Mouse (Mus musculus): Measurements from ENCODE around the gene Slc7a6. TPM values are rescaled to one million over a fixed set of nuclear protein-coding genes. Genes with fewer than 3 reads are reported as not detected.
A peak's percentile ranks its signal among the peaks of the same experiment; 100 is the strongest.

Slc7a6 gene
- polyA plus RNA-seq, 2 experiments = 3.8 to 8.2 TPM

DNA sequence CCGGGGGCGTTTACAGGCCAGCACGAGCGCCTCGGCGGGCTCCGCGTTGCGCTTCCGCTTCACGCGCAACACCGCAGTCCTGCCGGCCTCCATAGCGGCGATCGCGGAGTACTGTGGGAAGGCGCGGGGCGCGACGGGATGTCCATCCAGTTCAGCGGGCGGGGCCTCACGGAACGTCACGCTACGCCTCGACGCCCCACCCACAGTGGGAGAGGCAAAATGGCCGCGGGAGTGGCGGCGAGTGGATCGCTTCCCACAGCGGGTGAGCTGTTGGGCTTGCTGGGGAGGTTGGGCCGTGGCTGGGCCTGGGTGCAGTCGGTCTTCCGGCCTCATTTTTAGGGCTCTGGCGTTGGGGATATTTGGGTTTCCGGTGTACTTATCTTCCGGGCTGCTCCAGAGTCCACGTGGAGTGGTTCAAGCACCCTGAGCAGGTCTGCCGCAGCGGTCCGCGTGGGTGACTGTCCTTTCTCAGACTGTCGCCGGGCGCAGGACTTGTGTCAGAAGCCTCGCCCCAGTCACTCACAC lies 42.2 kb downstream of the Slc7a6 start, which contains the start of the genes Slc7a6os and Prmt7:
Slc7a6os (minus strand) TSS at position 115 of the 525 bp plus-strand sequence.
Prmt7 (plus strand) TSS at position 116 of the 525 bp plus-strand sequence.
- Histone ChIP-seq H3K9me3 (ENCODE audit: control insufficient read depth, low read length) (no peaks in the 10 kb centered on the region), H3K4me2 (ENCODE audit: low read depth) (peak within 1 kb of the TSS; percentile 87), H3K27me3 (ENCODE audit: control insufficient read depth, insufficient read depth, low read length) (no peaks in the 10 kb centered on the region), H3K9ac (replicated peaks) (peak within 1 kb of the TSS; percentile 84), H3K36me3 (replicated peaks; ENCODE audit: control insufficient read depth, insufficient read depth, low read depth) (peaks cover 16% of the 10 kb centered on the region), H3K27ac (peak within 1 kb of the TSS; percentile 47), H3K4me1 (replicated peaks; ENCODE audit: control insufficient read depth in 2 of 2, insufficient read depth in 2 of 2, low read length in 1 of 2) (peaks cover 4 to 6% of the 10 kb centered on the region in 2 experiments), H3K4me3 (ENCODE audit: insufficient read depth in 1 of 2, low read depth in 2 of 2, low read length in 2 of 2) (peak within 1 kb of the TSS; percentile 64 to 85)
- peak; percentile 98 for ATAC-seq (ENCODE audit: insufficient read depth)
- TF ChIP-seq CTCF (IDR thresholded peaks at IDR 0.05; ENCODE audit: low read depth) (peak; percentile 12; the same call in 1 of the 2 replicates), EP300 (IDR thresholded peaks at IDR 0.05; ENCODE audit: low read depth) (no peak)
- DNase-seq (ENCODE audit: low read depth in 3 of 3, low spot score in 3 of 3) = peak; percentile 84 to 87 (median 84)
- WGBS (ENCODE audit: insufficient replicate concordance) = under 1% methylated on average over 52 of the region's 52 CpGs

DNA sequence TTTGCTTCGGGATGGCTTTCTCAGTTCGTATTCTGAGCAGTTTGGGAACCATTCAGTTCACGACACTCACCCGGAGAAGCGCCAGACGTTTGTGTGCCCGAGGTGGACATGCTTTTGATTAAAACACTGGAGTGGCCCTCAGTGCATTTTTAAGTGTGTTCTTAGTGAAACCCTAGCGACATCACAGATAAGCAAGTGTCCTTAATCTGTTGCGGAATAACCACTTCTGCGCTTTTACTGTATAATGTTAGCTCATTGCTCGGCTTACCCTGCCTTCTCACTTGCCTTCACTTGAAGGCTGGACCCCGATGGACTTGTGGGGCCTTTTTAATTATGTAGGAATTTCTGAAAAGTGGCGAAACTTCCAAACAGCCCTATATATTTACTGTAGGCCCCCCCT lies 42.8 kb downstream of the Slc7a6 start:
- Histone ChIP-seq H3K4me2 (ENCODE audit: low read depth) (peak overlapping the region; percentile 87), H3K27ac (peak overlapping the region; percentile 47), H3K4me1 (replicated peaks; ENCODE audit: control insufficient read depth in 2 of 2, insufficient read depth in 2 of 2, low read length in 1 of 2) (peaks cover 4 to 6% of the 10 kb centered on the region in 2 experiments), H3K36me3 (replicated peaks; ENCODE audit: control insufficient read depth, insufficient read depth, low read depth) (peaks cover 14% of the 10 kb centered on the region), H3K9ac (replicated peaks) (peak overlapping the region; percentile 84), H3K9me3 (ENCODE audit: control insufficient read depth, low read length) (no peaks in the 10 kb centered on the region), H3K4me3 (ENCODE audit: insufficient read depth in 1 of 2, low read depth in 2 of 2, low read length in 2 of 2) (peak overlapping the region; percentile 64 to 85), H3K27me3 (ENCODE audit: control insufficient read depth, insufficient read depth, low read length) (no peaks in the 10 kb centered on the region)
- DNase-seq (ENCODE audit: low read depth in 3 of 3, low spot score in 3 of 3) (no peak), ATAC-seq (ENCODE audit: insufficient read depth) (peak; percentile 8; the same call in 1 of the 2 replicates)
- WGBS (ENCODE audit: insufficient replicate concordance) = 2% methylated on average over 13 of the region's 13 CpGs
- TF ChIP-seq EP300 (IDR thresholded peaks at IDR 0.05; ENCODE audit: low read depth) = no peak

DNA sequence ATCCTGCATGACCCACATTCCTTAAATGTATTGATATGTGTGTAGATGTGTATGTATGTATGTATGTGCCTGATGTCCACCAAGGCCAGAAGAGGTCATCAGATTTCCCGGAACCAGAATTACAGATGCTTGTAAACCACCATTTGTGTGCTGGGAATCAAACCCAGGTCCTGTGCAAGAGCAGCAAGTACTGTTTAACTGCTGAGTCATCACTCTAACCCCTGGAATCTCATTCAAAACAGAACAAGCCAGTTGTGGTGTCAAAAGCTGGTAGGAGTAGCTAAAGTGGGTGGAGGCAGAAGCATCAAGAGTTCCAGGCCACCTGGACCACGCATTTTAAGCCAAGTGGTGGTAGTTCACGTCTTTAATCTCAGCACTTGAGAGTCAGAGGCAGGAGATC lies 45.3 kb downstream of the Slc7a6 start:
- DNase-seq (ENCODE audit: low read depth in 3 of 3, low spot score in 3 of 3) (no peak), ATAC-seq (ENCODE audit: insufficient read depth) (no peak)
- Histone ChIP-seq H3K27ac (no peak overlapping the region), H3K4me1 (replicated peaks; ENCODE audit: control insufficient read depth in 2 of 2, insufficient read depth in 2 of 2, low read length in 1 of 2) (peaks cover 4 to 6% of the 10 kb centered on the region in 2 experiments), H3K27me3 (ENCODE audit: control insufficient read depth, insufficient read depth, low read length) (no peaks in the 10 kb centered on the region), H3K36me3 (replicated peaks; ENCODE audit: control insufficient read depth, insufficient read depth, low read depth) (peaks cover 2% of the 10 kb centered on the region), H3K4me2 (ENCODE audit: low read depth) (no peak overlapping the region), H3K9me3 (ENCODE audit: control insufficient read depth, low read length) (no peaks in the 10 kb centered on the region), H3K9ac (replicated peaks) (no peak overlapping the region), H3K4me3 (ENCODE audit: insufficient read depth in 1 of 2, low read depth in 2 of 2, low read length in 2 of 2) (no peak overlapping the region)
- TF ChIP-seq CTCF (IDR thresholded peaks at IDR 0.05; ENCODE audit: low read depth) (no peak), EP300 (IDR thresholded peaks at IDR 0.05; ENCODE audit: low read depth) (no peak)
- WGBS (ENCODE audit: insufficient replicate concordance) = 81% methylated on average over 3 of the region's 3 CpGs

DNA sequence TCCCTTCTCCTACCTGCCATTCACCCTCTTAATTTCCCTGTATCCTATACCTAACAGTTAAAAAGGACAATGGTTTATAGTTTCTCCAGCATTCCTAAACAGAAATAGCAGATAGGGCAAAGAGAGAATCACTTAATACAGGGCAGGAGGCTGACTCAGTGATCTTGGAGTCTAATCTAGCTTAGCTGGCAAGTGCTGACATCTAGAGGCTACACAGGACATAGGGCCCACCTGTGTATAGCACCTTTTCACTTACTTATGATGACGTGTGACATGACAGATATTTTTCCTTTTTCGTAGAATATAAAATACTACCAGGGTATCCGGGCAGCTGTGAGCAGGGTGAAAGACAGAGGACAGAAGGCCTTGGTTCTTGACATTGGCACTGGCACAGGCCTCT lies 51.0 kb downstream of the Slc7a6 start:
- Histone ChIP-seq H3K9me3 (ENCODE audit: control insufficient read depth, low read length) (no peaks in the 10 kb centered on the region), H3K4me1 (replicated peaks; ENCODE audit: control insufficient read depth in 2 of 2, insufficient read depth in 2 of 2, low read length in 1 of 2) (no peaks in the 10 kb centered on the region), H3K4me2 (ENCODE audit: low read depth) (no peak overlapping the region), H3K9ac (replicated peaks) (no peak overlapping the region), H3K27me3 (ENCODE audit: control insufficient read depth, insufficient read depth, low read length) (no peaks in the 10 kb centered on the region), H3K27ac (no peak overlapping the region), H3K4me3 (ENCODE audit: insufficient read depth in 1 of 2, low read depth in 2 of 2, low read length in 2 of 2) (no peak overlapping the region), H3K36me3 (replicated peaks; ENCODE audit: control insufficient read depth, insufficient read depth, low read depth) (peaks cover 12% of the 10 kb centered on the region)
- ATAC-seq (ENCODE audit: insufficient read depth) (no peak), DNase-seq (ENCODE audit: low read depth in 3 of 3, low spot score in 3 of 3) (no peak)
- 0 out of 2 replicates have a peak, but pooled peaks have one; percentile 17 for TF ChIP-seq CTCF (IDR thresholded peaks at IDR 0.05; ENCODE audit: low read depth)
- no peak for TF ChIP-seq EP300 (IDR thresholded peaks at IDR 0.05; ENCODE audit: low read depth)
- 79% methylated on average over 3 of the region's 3 CpGs for WGBS (ENCODE audit: insufficient replicate concordance)

DNA sequence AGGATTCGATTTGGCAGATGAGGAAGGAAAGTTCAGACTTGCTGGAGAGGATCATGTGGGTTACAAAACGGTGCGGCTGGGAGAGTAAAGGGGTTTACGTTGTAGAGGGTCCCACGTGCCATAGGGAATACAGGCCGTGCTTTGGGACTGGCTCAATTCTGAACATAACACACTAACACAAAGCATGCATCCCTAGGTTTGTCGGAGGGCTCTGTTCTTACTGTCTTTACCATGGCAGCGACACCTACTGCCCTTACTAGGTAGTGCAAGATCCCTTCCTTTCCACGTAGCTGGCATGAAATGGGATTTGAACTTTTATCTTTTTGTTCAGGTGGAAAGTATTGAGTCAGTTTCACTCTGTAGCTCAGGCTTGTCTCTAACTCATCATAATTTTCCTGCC lies 57.9 kb downstream of the Slc7a6 start:
- H3K4me2 ChIP-seq (ENCODE audit: low read depth) = no peak overlapping the region
- H3K27ac ChIP-seq = no peak overlapping the region
- peaks cover 7% of the 10 kb centered on the region for H3K36me3 ChIP-seq (replicated peaks; ENCODE audit: control insufficient read depth, insufficient read depth, low read depth)
- H3K4me1 ChIP-seq (replicated peaks; ENCODE audit: control insufficient read depth in 2 of 2, insufficient read depth in 2 of 2, low read length in 1 of 2) = no peaks in the 10 kb centered on the region
- WGBS (ENCODE audit: insufficient replicate concordance) = 42% methylated on average over 9 of the region's 9 CpGs
- no peak overlapping the region for H3K9ac ChIP-seq (replicated peaks)
- DNase-seq (ENCODE audit: low read depth in 3 of 3, low spot score in 3 of 3) (peak in 2 of 3 experiments; percentile 13 to 30), ATAC-seq (ENCODE audit: insufficient read depth) (no peak)
- H3K9me3 ChIP-seq (ENCODE audit: control insufficient read depth, low read length) = no peaks in the 10 kb centered on the region
- no peak overlapping the region for H3K4me3 ChIP-seq (ENCODE audit: insufficient read depth in 1 of 2, low read depth in 2 of 2, low read length in 2 of 2)
- TF ChIP-seq EP300 (IDR thresholded peaks at IDR 0.05; ENCODE audit: low read depth) = no peak
- peak; percentile 86 for TF ChIP-seq CTCF (IDR thresholded peaks at IDR 0.05; ENCODE audit: low read depth)
- H3K27me3 ChIP-seq (ENCODE audit: control insufficient read depth, insufficient read depth, low read length) = no peaks in the 10 kb centered on the region

Data from liver, embryonic 14.5 days (tissue).